Mouse (Mus musculus): ENCODE data around the gene F3. TPM values are rescaled to one million over a fixed set of nuclear protein-coding genes. Genes with fewer than 3 reads are reported as not detected.
A peak's percentile ranks its signal among the peaks of the same experiment; 100 is the strongest.

Gene F3
- polyA plus RNA-seq, 1 experiment from 2014 or later: 6.9 TPM

- peaks cover 17 to 25% of the 10 kb centered on the region in 2 experiments for H3K4me1 ChIP-seq (ENCODE audit: control insufficient read depth in 2 of 2, insufficient read depth in 2 of 2, low read length in 2 of 2)
- H3K9ac ChIP-seq (ENCODE audit: low read length): no peak overlapping the region
- no peak overlapping the region; a peak in 2 of 4 replicates for H3K27ac ChIP-seq (replicated peaks in 1 of 2; ENCODE audit: control insufficient read depth in 1 of 2, insufficient read depth in 1 of 2, low read depth in 2 of 2, low read length in 2 of 2)
- no peak for ATAC-seq (ENCODE audit: insufficient number of reproducible peaks, insufficient read depth, low FRiP score, low read depth)
- 74% methylated on average over 7 of the region's 7 CpGs for WGBS
- no peak overlapping the region for H3K4me3 ChIP-seq (ENCODE audit: control insufficient read depth in 1 of 2, insufficient read depth in 1 of 2, low read depth in 1 of 2, low read length in 2 of 2)
- no peaks in the 10 kb centered on the region for H3K36me3 ChIP-seq (ENCODE audit: control insufficient read depth, insufficient read depth, low read length)
- no peaks in the 10 kb centered on the region for H3K9me3 ChIP-seq (ENCODE audit: control insufficient read depth, low read length)
- no peak overlapping the region for H3K4me2 ChIP-seq (ENCODE audit: low read length)
- no peaks in the 10 kb centered on the region for H3K27me3 ChIP-seq (ENCODE audit: control insufficient read depth, insufficient read depth, low read length)
Observed at GRCm38 (mm10) chr3:121710894-121711531, 12.3 kb upstream of the F3 start.

GRCm38 (mm10) chr3:121712222-121712621 lies 11.1 kb upstream of the F3 start:
- no peak overlapping the region for H3K4me3 ChIP-seq (ENCODE audit: control insufficient read depth in 1 of 2, insufficient read depth in 1 of 2, low read depth in 1 of 2, low read length in 2 of 2)
- no peak overlapping the region for H3K27ac ChIP-seq (replicated peaks in 1 of 2; ENCODE audit: control insufficient read depth in 1 of 2, insufficient read depth in 1 of 2, low read depth in 2 of 2, low read length in 2 of 2)
- no peak overlapping the region for H3K4me2 ChIP-seq (ENCODE audit: low read length)
- H3K36me3 ChIP-seq (ENCODE audit: control insufficient read depth, insufficient read depth, low read length): no peaks in the 10 kb centered on the region
- no peak for ATAC-seq (ENCODE audit: insufficient number of reproducible peaks, insufficient read depth, low FRiP score, low read depth)
- no peaks in the 10 kb centered on the region for H3K9me3 ChIP-seq (ENCODE audit: control insufficient read depth, low read length)
- peaks cover 17 to 25% of the 10 kb centered on the region in 2 experiments for H3K4me1 ChIP-seq (ENCODE audit: control insufficient read depth in 2 of 2, insufficient read depth in 2 of 2, low read length in 2 of 2)
- WGBS: 78% methylated on average over 4 of the region's 4 CpGs
- no peaks in the 10 kb centered on the region for H3K27me3 ChIP-seq (ENCODE audit: control insufficient read depth, insufficient read depth, low read length)
- H3K9ac ChIP-seq (ENCODE audit: low read length): no peak overlapping the region

DNA sequence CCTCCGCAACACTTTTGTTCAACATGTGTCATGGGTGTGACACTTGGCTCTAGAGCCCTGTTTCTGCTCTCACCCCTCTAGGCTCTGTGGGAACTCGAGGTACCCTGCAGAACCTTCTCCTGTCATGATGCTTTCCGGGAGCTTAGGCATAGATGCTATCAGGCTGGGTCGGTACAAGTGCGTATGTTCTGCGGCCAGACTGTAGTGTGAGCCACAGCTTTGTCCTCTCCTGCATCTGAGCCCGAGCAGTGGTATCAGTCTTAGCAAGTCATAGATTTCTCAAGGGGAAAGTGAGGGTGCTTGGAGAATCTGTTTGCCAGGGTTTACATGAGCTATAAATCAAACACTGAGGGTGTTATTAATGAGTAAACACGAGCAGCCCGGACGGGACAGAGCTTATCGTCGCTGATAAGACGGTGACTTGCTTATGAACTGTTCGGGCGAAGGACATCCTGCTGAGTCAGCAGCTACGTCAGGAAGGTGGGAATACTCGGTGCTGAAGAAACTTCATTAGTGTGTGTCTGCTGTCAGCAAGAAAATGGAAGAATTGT lies 10.1 kb upstream of the F3 start:
- WGBS: 15% methylated on average over 17 of the region's 17 CpGs
- no peak for ATAC-seq (ENCODE audit: insufficient number of reproducible peaks, insufficient read depth, low FRiP score, low read depth)
- Histone ChIP-seq H3K27me3 (ENCODE audit: control insufficient read depth, insufficient read depth, low read length) (no peaks in the 10 kb centered on the region), H3K9me3 (ENCODE audit: control insufficient read depth, low read length) (no peaks in the 10 kb centered on the region), H3K27ac (replicated peaks in 1 of 2; ENCODE audit: control insufficient read depth in 1 of 2, insufficient read depth in 1 of 2, low read depth in 2 of 2, low read length in 2 of 2) (no peak overlapping the region), H3K9ac (ENCODE audit: low read length) (no peak overlapping the region), H3K36me3 (ENCODE audit: control insufficient read depth, insufficient read depth, low read length) (no peaks in the 10 kb centered on the region), H3K4me3 (ENCODE audit: control insufficient read depth in 1 of 2, insufficient read depth in 1 of 2, low read depth in 1 of 2, low read length in 2 of 2) (no peak overlapping the region), H3K4me1 (ENCODE audit: control insufficient read depth in 2 of 2, insufficient read depth in 2 of 2, low read length in 2 of 2) (peaks cover 17 to 25% of the 10 kb centered on the region in 2 experiments), H3K4me2 (ENCODE audit: low read length) (peak overlapping the region; percentile 26)

- no peak for ATAC-seq (ENCODE audit: insufficient number of reproducible peaks, insufficient read depth, low FRiP score, low read depth)
- no peak overlapping the region for H3K9ac ChIP-seq (ENCODE audit: low read length)
- H3K36me3 ChIP-seq (ENCODE audit: control insufficient read depth, insufficient read depth, low read length): no peaks in the 10 kb centered on the region
- WGBS: 59% methylated on average over 8 of the region's 8 CpGs
- H3K27ac ChIP-seq (replicated peaks in 1 of 2; ENCODE audit: control insufficient read depth in 1 of 2, insufficient read depth in 1 of 2, low read depth in 2 of 2, low read length in 2 of 2): no peak overlapping the region
- H3K4me2 ChIP-seq (ENCODE audit: low read length): peak overlapping the region; percentile 26
- no peak overlapping the region for H3K4me3 ChIP-seq (ENCODE audit: control insufficient read depth in 1 of 2, insufficient read depth in 1 of 2, low read depth in 1 of 2, low read length in 2 of 2)
- H3K27me3 ChIP-seq (ENCODE audit: control insufficient read depth, insufficient read depth, low read length): no peaks in the 10 kb centered on the region
- H3K4me1 ChIP-seq (ENCODE audit: control insufficient read depth in 2 of 2, insufficient read depth in 2 of 2, low read length in 2 of 2): peaks cover 17 to 25% of the 10 kb centered on the region in 2 experiments
- H3K9me3 ChIP-seq (ENCODE audit: control insufficient read depth, low read length): no peaks in the 10 kb centered on the region
Observed at GRCm38 (mm10) chr3:121713816-121714215, 9.5 kb upstream of the F3 start.

DNA sequence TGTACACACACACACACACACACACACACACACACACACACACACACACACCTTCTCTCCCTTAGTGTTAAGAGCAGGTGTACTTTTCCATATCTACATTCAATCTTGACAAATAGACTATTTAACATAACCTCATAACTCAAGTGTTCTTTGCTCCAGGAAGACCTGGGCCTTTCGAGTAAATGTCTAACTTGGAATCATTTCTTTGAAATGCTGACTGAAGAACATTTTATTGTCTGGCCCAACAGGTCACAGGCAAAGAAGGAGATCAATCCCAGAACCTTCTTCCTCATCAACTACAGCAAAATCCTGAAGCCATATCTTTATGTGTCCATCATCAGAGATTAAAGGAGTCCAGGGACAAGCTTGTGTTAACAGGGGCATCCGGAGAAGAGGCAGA lies 8.9 kb upstream of the F3 start:
- no peak overlapping the region for H3K27ac ChIP-seq (replicated peaks in 1 of 2; ENCODE audit: control insufficient read depth in 1 of 2, insufficient read depth in 1 of 2, low read depth in 2 of 2, low read length in 2 of 2)
- WGBS: 67% methylated on average over 2 of the region's 2 CpGs
- H3K9ac ChIP-seq (ENCODE audit: low read length): no peak overlapping the region
- no peak overlapping the region for H3K4me2 ChIP-seq (ENCODE audit: low read length)
- no peaks in the 10 kb centered on the region for H3K27me3 ChIP-seq (ENCODE audit: control insufficient read depth, insufficient read depth, low read length)
- H3K4me3 ChIP-seq (ENCODE audit: control insufficient read depth in 1 of 2, insufficient read depth in 1 of 2, low read depth in 1 of 2, low read length in 2 of 2): no peak overlapping the region
- H3K36me3 ChIP-seq (ENCODE audit: control insufficient read depth, insufficient read depth, low read length): no peaks in the 10 kb centered on the region
- peaks cover 17 to 25% of the 10 kb centered on the region in 2 experiments for H3K4me1 ChIP-seq (ENCODE audit: control insufficient read depth in 2 of 2, insufficient read depth in 2 of 2, low read length in 2 of 2)
- H3K9me3 ChIP-seq (ENCODE audit: control insufficient read depth, low read length): no peaks in the 10 kb centered on the region
- no peak for ATAC-seq (ENCODE audit: insufficient number of reproducible peaks, insufficient read depth, low FRiP score, low read depth)

- Histone ChIP-seq H3K27ac (replicated peaks in 1 of 2; ENCODE audit: control insufficient read depth in 1 of 2, insufficient read depth in 1 of 2, low read depth in 2 of 2, low read length in 2 of 2) (no peak overlapping the region), H3K27me3 (ENCODE audit: control insufficient read depth, insufficient read depth, low read length) (no peaks in the 10 kb centered on the region), H3K9ac (ENCODE audit: low read length) (no peak overlapping the region), H3K4me3 (ENCODE audit: control insufficient read depth in 1 of 2, insufficient read depth in 1 of 2, low read depth in 1 of 2, low read length in 2 of 2) (no peak overlapping the region), H3K9me3 (ENCODE audit: control insufficient read depth, low read length) (no peaks in the 10 kb centered on the region), H3K4me1 (ENCODE audit: control insufficient read depth in 2 of 2, insufficient read depth in 2 of 2, low read length in 2 of 2) (peaks cover 17 to 25% of the 10 kb centered on the region in 2 experiments), H3K4me2 (ENCODE audit: low read length) (no peak overlapping the region), H3K36me3 (ENCODE audit: control insufficient read depth, insufficient read depth, low read length) (no peaks in the 10 kb centered on the region)
- ATAC-seq (ENCODE audit: insufficient number of reproducible peaks, insufficient read depth, low FRiP score, low read depth): no peak
Observed at GRCm38 (mm10) chr3:121715336-121715735, 8.0 kb upstream of the F3 start.

- no peak for ATAC-seq (ENCODE audit: insufficient number of reproducible peaks, insufficient read depth, low FRiP score, low read depth)
- H3K27me3 ChIP-seq (ENCODE audit: control insufficient read depth, insufficient read depth, low read length): no peaks in the 10 kb centered on the region
- H3K36me3 ChIP-seq (ENCODE audit: control insufficient read depth, insufficient read depth, low read length): no peaks in the 10 kb centered on the region
- WGBS: 52% methylated on average over 6 of the region's 6 CpGs
- H3K27ac ChIP-seq (replicated peaks in 1 of 2; ENCODE audit: control insufficient read depth in 1 of 2, insufficient read depth in 1 of 2, low read depth in 2 of 2, low read length in 2 of 2): no peak overlapping the region
- H3K9me3 ChIP-seq (ENCODE audit: control insufficient read depth, low read length): no peaks in the 10 kb centered on the region
- H3K9ac ChIP-seq (ENCODE audit: low read length): no peak overlapping the region
- H3K4me2 ChIP-seq (ENCODE audit: low read length): no peak overlapping the region
- H3K4me3 ChIP-seq (ENCODE audit: control insufficient read depth in 1 of 2, insufficient read depth in 1 of 2, low read depth in 1 of 2, low read length in 2 of 2): no peak overlapping the region
- H3K4me1 ChIP-seq (ENCODE audit: control insufficient read depth in 2 of 2, insufficient read depth in 2 of 2, low read length in 2 of 2): peaks cover 17 to 24% of the 10 kb centered on the region in 2 experiments
Observed at GRCm38 (mm10) chr3:121715741-121716459, 7.4 kb upstream of the F3 start.

Data from heart, embryonic 14.5 days (tissue).